Mouse (Mus musculus) neural tube, embryonic 13.5 days (tissue): ENCODE results near the gene Il7r. TPM values are rescaled to one million over a fixed set of nuclear protein-coding genes. Genes with fewer than 3 reads are reported as not detected.

ENCODE experiments used
- ATAC-seq: fragments of 200-750 bp; cut with Nextera tagmentation; 2 replicates; pipeline ENCODE4 v1.8.0; 2017; ENCODE audit warnings: low read depth, mild to moderate bottlenecking, moderate TSS enrichment, moderate library complexity
- H3K27ac ChIP-seq: fragments of 300-500 bp; sonication (generic); replicated peaks from 2 replicates; pipeline ENCODE4 v1.5.1; 2015; ENCODE audit warnings: moderate library complexity, mild to moderate bottlenecking, inconsistent platforms
- H3K27me3 ChIP-seq: fragments of 300-500 bp; sonication (generic); 2 replicates; pipeline ENCODE4 v1.6.1; 2015; ENCODE audit warnings: mild to moderate bottlenecking, inconsistent platforms
- H3K36me3 ChIP-seq: fragments of 300-500 bp; sonication (generic); 2 replicates; pipeline ENCODE4 v1.6.1; 2015; ENCODE audit warnings: mild to moderate bottlenecking, inconsistent platforms
- H3K4me1 ChIP-seq: fragments of 300-500 bp; sonication (generic); replicated peaks from 2 replicates; pipeline ENCODE4 v1.6.1; 2015; ENCODE audit warnings: inconsistent platforms
- H3K4me2 ChIP-seq: fragments of 300-500 bp; sonication (generic); 2 replicates; pipeline ENCODE4 v1.6.1; 2015; ENCODE audit warnings: inconsistent platforms, mild to moderate bottlenecking, moderate library complexity
- H3K4me3 ChIP-seq: fragments of 300-500 bp; sonication (generic); 2 replicates; pipeline ENCODE4 v1.5.1; 2015; ENCODE audit warnings: mild to moderate bottlenecking, inconsistent platforms
- H3K9ac ChIP-seq: fragments of 300-500 bp; sonication (generic); 2 replicates; pipeline ENCODE4 v1.6.1; 2015; ENCODE audit warnings: moderate library complexity, mild to moderate bottlenecking, inconsistent platforms
- H3K9me3 ChIP-seq: fragments of 300-500 bp; sonication (generic); 2 replicates; pipeline ENCODE4 v1.6.1; 2016; ENCODE audit warnings: inconsistent platforms
- WGBS: fragments of 180-500 bp; shearing (Covaris S2); methylation state at CpG from one replicate; pipeline ENCODE4 v1.1.7; 2015; 5-methylcytosine and 5-hydroxymethylcytosine counted together
- polyA plus RNA-seq: library from polyadenylated mRNA; unstranded; fragments of >200 nt; fragmentation: Nextera tagmentation; extraction: Ambion mirVana; gene quantifications from 2 replicates; pipeline ENCODE4 v1.2.1, GENCODE M21; 2015

The Il7r gene
- polyA plus RNA-seq, 1 experiment from 2014 or later = 0.14 TPM

DNA sequence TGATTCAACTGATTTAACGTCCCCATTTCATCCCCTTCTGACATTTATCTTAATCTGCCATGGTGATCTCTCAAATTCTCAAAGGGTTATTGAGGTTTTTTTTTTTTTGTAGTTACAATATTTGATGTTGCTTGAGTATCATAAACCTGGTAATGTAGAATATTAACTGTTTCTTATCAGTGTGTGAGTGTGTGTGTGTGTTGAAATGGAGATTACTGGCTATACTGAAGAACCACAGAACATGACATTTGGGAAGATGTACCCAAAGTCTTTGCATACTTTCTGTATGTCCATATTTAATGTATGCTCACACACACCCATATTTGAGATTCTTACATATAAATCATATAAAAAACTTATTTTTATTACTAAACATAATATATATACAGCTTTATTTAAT is 65.9 kb downstream of the Il7r start:
- Histone ChIP-seq H3K9me3 (no peaks in the 10 kb centered on the region), H3K9ac (no peak overlapping the region), H3K27ac (no peak overlapping the region), H3K27me3 (no peaks in the 10 kb centered on the region), H3K4me1 (no peaks in the 10 kb centered on the region), H3K4me2 (no peak overlapping the region), H3K4me3 (no peak overlapping the region), H3K36me3 (no peaks in the 10 kb centered on the region)
- 41% methylated on average over 1 of the region's 1 CpGs for WGBS
- ATAC-seq = no peak

DNA sequence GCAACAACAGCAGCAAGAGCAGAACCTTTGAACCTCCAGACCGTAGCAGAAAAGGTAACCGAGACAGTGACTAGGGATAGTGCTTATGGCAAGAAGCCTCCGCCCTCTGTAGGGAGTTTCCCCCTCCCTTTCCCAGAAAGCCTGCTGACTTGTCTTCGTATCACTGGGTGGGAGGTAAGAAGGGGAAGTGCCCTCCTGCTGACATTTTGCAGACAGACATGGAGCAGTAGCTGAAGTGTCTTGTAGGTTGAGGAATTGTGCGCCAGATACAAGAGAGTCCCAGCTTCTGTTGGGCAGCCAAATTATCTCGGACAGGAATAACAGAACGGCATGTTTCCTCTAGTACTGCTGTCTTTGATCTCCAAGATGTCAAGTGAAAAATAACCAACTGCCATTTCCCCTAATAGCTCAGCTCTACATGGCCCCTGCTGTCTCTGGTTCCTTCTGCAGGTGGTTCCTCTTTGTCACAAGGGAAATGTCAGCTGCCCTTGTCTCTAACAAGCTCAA is 66.4 kb downstream of the Il7r start:
- Histone ChIP-seq H3K36me3 (no peaks in the 10 kb centered on the region), H3K27ac (no peak overlapping the region), H3K27me3 (no peaks in the 10 kb centered on the region), H3K9ac (no peak overlapping the region), H3K4me2 (no peak overlapping the region), H3K4me1 (no peaks in the 10 kb centered on the region), H3K9me3 (no peaks in the 10 kb centered on the region), H3K4me3 (no peak overlapping the region)
- ATAC-seq = no peak
- WGBS = 69% methylated on average over 7 of the region's 7 CpGs

Other genes starting within 250 kb of the Il7r start
- gene Ugt3a2, start 194.6 kb downstream of the Il7r start, polyA plus RNA-seq = not detected in 2 replicates
- 2.1 and 2.4 TPM in 2 replicates for gene Capsl, start 94.1 kb downstream of the Il7r start, polyA plus RNA-seq
- 0.53 and 0.81 TPM in 2 replicates for gene Spef2, start 218.7 kb upstream of the Il7r start, polyA plus RNA-seq